Mouse (Mus musculus) heart, adult 2 months (tissue): Measurements from ENCODE around the gene Dnaaf5. TPM values are rescaled to one million over a fixed set of nuclear protein-coding genes. Genes with fewer than 3 reads are reported as not detected.

Experiments
- DNase-seq, 2 experiments: peaks; one replicate each; pipeline ENCODE4 v3.0.0; 2021
- H3K27ac ChIP-seq: fragments of 200-600 bp; 2 replicates; pipeline ENCODE4 v1.8.1; 2022
- H3K27me3 ChIP-seq: fragments of 200-500 bp; 2 replicates; pipeline ENCODE4 v1.6.1; 2012; ENCODE audit warnings: mild to moderate bottlenecking, low read length, inconsistent platforms, mixed read lengths; ENCODE audit not compliant: control insufficient read depth, insufficient read depth
- H3K36me3 ChIP-seq: fragments of 200-500 bp; 2 replicates; pipeline ENCODE4 v1.6.1; 2012; ENCODE audit warnings: low read length, inconsistent platforms; ENCODE audit not compliant: control insufficient read depth, insufficient read depth
- H3K4me1 ChIP-seq: fragments of 200-500 bp; 2 replicates; pipeline ENCODE4 v1.6.1; 2011; ENCODE audit warnings: low read length; ENCODE audit not compliant: control insufficient read depth, insufficient read depth
- H3K4me3 ChIP-seq: fragments of 200-600 bp; 2 replicates; pipeline ENCODE4 v1.8.1; 2022
- H3K79me2 ChIP-seq: fragments of 200-500 bp; replicated peaks from 2 replicates; pipeline ENCODE4 v1.6.1; 2012; ENCODE audit warnings: mild to moderate bottlenecking, inconsistent platforms, low read length, moderate library complexity, mixed read lengths; ENCODE audit not compliant: control insufficient read depth, insufficient read depth
- H3K9ac ChIP-seq: fragments of 200-500 bp; 2 replicates; pipeline ENCODE4 v1.6.1; 2012; ENCODE audit warnings: low read depth, mild to moderate bottlenecking, control low read depth, inconsistent platforms, low read length, mixed read lengths
- CTCF ChIP-seq: fragments of 200-600 bp; IDR thresholded peaks from 2 replicates; pipeline ENCODE4 v1.8.1; 2022; ENCODE audit warnings: antibody characterized with exemption, mild to moderate bottlenecking, moderate library complexity
- EP300 ChIP-seq: fragments of 200-500 bp; IDR thresholded peaks from 2 replicates; pipeline ENCODE4 v1.6.1; 2011; ENCODE audit warnings: low read depth, low read length, control low read depth; ENCODE audit not compliant: insufficient read depth
- POLR2A ChIP-seq: fragments of 200-500 bp; IDR thresholded peaks from 2 replicates; pipeline ENCODE4 v1.6.1; 2011; ENCODE audit warnings: mild to moderate bottlenecking, low read depth, low read length, control low read depth; ENCODE audit not compliant: insufficient read depth
- WGBS: fragments of 180-500 bp; shearing (Covaris S2); methylation state at CpG from one replicate; pipeline ENCODE4 v1.1.7; 2018; 5-methylcytosine and 5-hydroxymethylcytosine counted together
- intact Hi-C: fragments of 180-260 bp; cut with DNase I; formaldehyde crosslinking; loops from one replicate; pipeline ENCODE4 v1.15.1; 2025
- polyA plus RNA-seq: library from polyadenylated mRNA; depleted of rRNA; stranded (reverse); fragments of >200 nt; gene quantifications from 2 replicates; pipeline ENCODE4 v1.2.3, GENCODE M21; 2012
- total RNA-seq, 2 experiments: library from RNA; stranded (reverse); gene quantifications; 2 replicates each; pipeline ENCODE4 v1.2.3; 2021

Dnaaf5 gene
- total and polyA plus RNA-seq, 3 experiments: 12.2 to 16.7 (median 16.1) TPM

DNA sequence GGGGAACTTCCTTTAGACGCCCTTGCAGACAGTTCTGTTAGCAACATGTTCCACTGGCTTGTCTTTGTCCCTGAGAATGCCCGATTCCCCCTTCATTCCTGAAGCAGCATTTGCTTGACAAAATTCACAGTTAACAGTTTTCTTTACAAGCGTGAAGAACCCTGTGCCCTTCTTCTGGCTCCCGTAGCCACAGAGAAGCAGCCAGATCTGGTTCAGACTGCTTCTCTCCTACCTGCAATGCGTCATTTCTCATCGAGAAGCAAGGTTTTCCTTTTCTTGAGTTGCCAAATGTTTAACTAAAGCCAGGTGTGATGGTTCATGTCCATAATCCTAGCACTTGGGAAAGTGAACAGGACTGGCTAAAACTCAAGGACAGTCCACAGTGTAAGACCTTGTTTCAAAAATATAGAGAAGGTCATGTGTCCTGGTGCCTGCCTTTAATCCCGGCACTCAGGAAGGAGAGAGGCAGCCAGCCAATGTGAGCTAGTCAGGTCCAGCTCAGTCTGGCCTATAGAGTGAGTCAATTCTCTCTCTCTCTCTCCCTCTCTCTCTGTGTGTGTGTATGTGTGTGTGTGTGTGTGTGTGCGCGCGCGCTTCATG lies 3.4 kb upstream of the Dnaaf5 start:
- H3K27ac ChIP-seq: peak overlapping the region; percentile 17
- no peaks in the 10 kb centered on the region for H3K27me3 ChIP-seq
- H3K4me3 ChIP-seq: no peak overlapping the region
- no peaks in the 10 kb centered on the region for H3K4me1 ChIP-seq
- WGBS: 72% methylated on average over 11 of the region's 11 CpGs
- H3K79me2 ChIP-seq: no peaks in the 10 kb centered on the region
- no peak overlapping the region for H3K9ac ChIP-seq
- intact Hi-C loops: loop anchor here (5.0 kb wide), 2 partner anchors 106 to 154 kb away; partner anchors contain the start of gene Get4
- no peaks in the 10 kb centered on the region for H3K36me3 ChIP-seq
- peak in 1 of 2 experiments; percentile 20 for DNase-seq
- no peak for TF ChIP-seq POLR2A
- no peak for TF ChIP-seq CTCF
- TF ChIP-seq EP300: no peak

DNA sequence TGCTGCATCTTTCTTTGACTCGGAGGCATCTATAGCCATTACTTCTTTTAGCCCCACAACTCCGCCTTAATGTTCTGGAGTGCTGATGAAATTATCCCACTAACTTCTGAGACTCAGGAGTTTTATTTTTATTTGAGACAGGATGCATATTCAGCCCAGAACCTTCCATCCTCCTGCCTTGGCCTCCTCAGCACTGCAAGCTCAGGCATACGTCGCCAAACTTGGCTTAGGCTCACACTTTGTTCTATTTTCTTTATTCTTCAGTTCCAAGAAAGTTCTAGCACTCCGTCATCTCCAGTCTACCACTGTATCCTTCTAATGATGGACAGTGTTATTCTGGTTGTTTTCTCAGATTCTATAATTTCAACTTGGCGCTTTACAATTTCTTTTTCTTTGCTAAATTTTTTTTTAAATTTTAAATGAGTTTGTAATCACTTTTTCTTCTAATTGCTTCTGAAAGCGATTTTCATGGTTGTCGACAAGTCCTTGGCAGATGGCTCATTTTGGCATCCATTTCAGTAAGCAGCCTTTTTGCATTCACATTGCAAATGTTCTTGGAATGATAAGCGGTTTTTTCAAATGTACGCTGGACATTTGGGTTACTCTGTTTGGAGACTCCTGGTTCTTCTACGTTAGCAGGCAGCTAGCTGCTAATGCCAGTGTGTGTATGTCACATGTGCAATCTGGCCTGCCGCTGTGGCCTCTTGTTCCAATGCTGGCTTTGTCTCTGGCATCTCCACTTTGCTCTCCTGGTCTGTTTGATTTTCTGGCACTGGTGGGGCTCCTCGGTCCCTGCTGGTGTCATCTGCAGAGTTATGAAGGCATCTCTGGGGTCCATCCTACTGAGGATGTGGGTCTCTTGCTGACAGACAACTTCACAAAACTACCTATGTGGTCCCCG lies 2.6 kb upstream of the Dnaaf5 start:
- no peak for DNase-seq
- TF ChIP-seq CTCF (no peak), EP300 (no peak), POLR2A (no peak)
- Histone ChIP-seq H3K4me3 (no peak overlapping the region), H3K79me2 (no peaks in the 10 kb centered on the region), H3K36me3 (no peaks in the 10 kb centered on the region), H3K27ac (no peak overlapping the region), H3K9ac (no peak overlapping the region), H3K27me3 (no peaks in the 10 kb centered on the region), H3K4me1 (no peaks in the 10 kb centered on the region)
- intact Hi-C loops: loop anchor here (5.0 kb wide), 2 partner anchors 105 to 155 kb away; partner anchors contain the start of gene Get4
- WGBS: 79% methylated on average over 14 of the region's 14 CpGs

- DNase-seq: no peak
- Histone ChIP-seq H3K36me3 (no peaks in the 10 kb centered on the region), H3K4me1 (no peaks in the 10 kb centered on the region), H3K4me3 (peak overlapping the region; percentile 57), H3K9ac (no peak overlapping the region; the same call in 1 of the 2 replicates), H3K79me2 (no peaks in the 10 kb centered on the region), H3K27ac (no peak overlapping the region), H3K27me3 (no peaks in the 10 kb centered on the region)
- WGBS: 24% methylated on average over 11 of the region's 11 CpGs
- intact Hi-C loops: loop anchor here (5.0 kb wide), 2 partner anchors 103 to 157 kb away; partner anchors contain the start of gene Get4
- TF ChIP-seq POLR2A: no peak
- TF ChIP-seq EP300: no peak
- TF ChIP-seq CTCF: no peak
Measured at GRCm38 (mm10) chr5:139149006-139149672, 884 bp upstream of the Dnaaf5 start.

DNA sequence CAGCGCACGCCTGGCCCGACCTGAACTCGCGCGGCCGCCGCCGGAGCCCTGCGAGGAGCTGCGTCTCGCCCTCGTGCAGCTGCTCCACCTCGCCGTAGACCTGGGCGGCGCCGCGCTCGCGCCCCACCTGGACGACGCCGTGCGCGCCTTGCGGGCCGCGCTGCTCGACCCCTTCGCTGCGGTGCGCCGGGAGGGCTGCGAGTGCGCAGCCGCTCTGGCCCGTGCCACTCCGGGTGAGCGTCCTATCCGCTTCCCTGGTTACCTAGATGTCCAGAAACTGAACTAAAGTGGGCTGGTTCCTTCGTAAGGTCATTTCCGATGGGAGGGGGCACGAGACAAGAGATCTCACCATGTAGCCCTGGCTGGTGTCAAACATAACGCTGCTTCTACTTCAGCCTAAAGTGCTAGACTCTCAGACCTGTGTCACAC lies 594 bp downstream of the Dnaaf5 start:
- intact Hi-C loops: no loop called here

DNA sequence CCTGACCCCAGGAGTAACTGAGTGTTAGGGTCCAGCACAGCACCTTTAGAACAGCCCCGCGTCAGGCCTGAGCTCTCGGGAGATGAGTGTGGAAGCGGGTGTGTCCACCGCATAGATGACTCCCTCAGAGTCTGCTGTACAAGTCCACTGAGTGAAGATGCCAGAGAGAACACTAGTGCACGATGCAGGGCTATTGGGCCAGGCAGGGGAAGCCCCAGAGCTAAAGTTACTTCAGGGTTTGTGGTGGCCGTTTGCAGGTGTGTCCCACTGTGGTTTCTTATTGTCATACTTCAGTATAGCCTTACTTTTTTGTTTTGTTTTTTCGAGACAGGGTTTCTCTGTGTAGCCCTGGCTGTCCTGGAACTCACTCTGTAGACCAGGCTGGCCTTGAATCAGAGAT lies 10.9 kb downstream of the Dnaaf5 start:
- H3K4me3 ChIP-seq: no peak overlapping the region
- no peak for DNase-seq
- no peaks in the 10 kb centered on the region for H3K36me3 ChIP-seq
- H3K79me2 ChIP-seq: no peaks in the 10 kb centered on the region
- no peak overlapping the region for H3K27ac ChIP-seq
- H3K4me1 ChIP-seq: no peaks in the 10 kb centered on the region
- H3K27me3 ChIP-seq: no peaks in the 10 kb centered on the region
- H3K9ac ChIP-seq: no peak overlapping the region
- 85% methylated on average over 8 of the region's 8 CpGs for WGBS
- TF ChIP-seq POLR2A (no peak), CTCF (no peak), EP300 (no peak)
- intact Hi-C loops: no loop called here

More for the DNA sequence above, 594 bp downstream of the Dnaaf5 start:
- TF ChIP-seq CTCF: no peak
- no peak for TF ChIP-seq POLR2A
- TF ChIP-seq EP300: no peak
- Histone ChIP-seq H3K27ac (no peak overlapping the region), H3K9ac (peak overlapping the region; percentile 73), H3K79me2 (no peaks in the 10 kb centered on the region), H3K36me3 (no peaks in the 10 kb centered on the region), H3K4me3 (peak overlapping the region; percentile 68), H3K27me3 (no peaks in the 10 kb centered on the region), H3K4me1 (no peaks in the 10 kb centered on the region)
- DNase-seq: peak in 1 of 2 experiments; percentile 31
- under 1% methylated on average over 45 of the region's 45 CpGs for WGBS
